Mouse (Mus musculus) hindbrain, postnatal 0 days (tissue): Measurements from ENCODE around the gene Actr6. TPM values are rescaled to one million over a fixed set of nuclear protein-coding genes. Genes with fewer than 3 reads are reported as not detected.

Experiments used
- ATAC-seq: fragments of 200-750 bp; cut with Nextera tagmentation; 2 replicates; pipeline ENCODE4 v1.8.0; 2017; ENCODE audit warnings: mild to moderate bottlenecking, moderate TSS enrichment, moderate library complexity
- DNase-seq: peaks from one replicate; pipeline ENCODE4 v3.0.0-alpha.2; 2015; ENCODE audit warnings: low spot score
- H3K27ac ChIP-seq: fragments of 300-500 bp; sonication (generic); 2 replicates; pipeline ENCODE4 v1.5.1; 2014; ENCODE audit warnings: mild to moderate bottlenecking
- H3K27me3 ChIP-seq: fragments of 300-500 bp; sonication (generic); 2 replicates; pipeline ENCODE4 v1.6.1; 2014; ENCODE audit warnings: low read length, mixed read lengths; ENCODE audit not compliant: insufficient read depth
- H3K36me3 ChIP-seq: fragments of 300-500 bp; sonication (generic); 2 replicates; pipeline ENCODE4 v1.6.1; 2014; ENCODE audit warnings: low read length, mixed read lengths; ENCODE audit not compliant: insufficient read depth
- H3K4me1 ChIP-seq: fragments of 300-500 bp; sonication (generic); 2 replicates; pipeline ENCODE4 v1.6.1; 2014; ENCODE audit warnings: antibody characterized with exemption, low read length, mixed read lengths; ENCODE audit not compliant: insufficient read depth
- H3K4me2 ChIP-seq: fragments of 300-500 bp; sonication (generic); 2 replicates; pipeline ENCODE4 v1.6.1; 2014; ENCODE audit warnings: low read depth, mild to moderate bottlenecking, low read length, moderate library complexity, mixed read lengths
- H3K4me3 ChIP-seq: fragments of 300-500 bp; sonication (generic); 2 replicates; pipeline ENCODE4 v1.5.1; 2014; ENCODE audit warnings: low read length
- H3K9ac ChIP-seq: fragments of 300-500 bp; sonication (generic); replicated peaks from 2 replicates; pipeline ENCODE4 v1.6.1; 2014; ENCODE audit warnings: mild to moderate bottlenecking, low read length, moderate library complexity, mixed read lengths
- H3K9me3 ChIP-seq: fragments of 300-500 bp; sonication (generic); 2 replicates; pipeline ENCODE4 v1.6.1; 2016; ENCODE audit warnings: low read length, mixed read lengths
- CTCF ChIP-seq: IDR thresholded peaks from 2 replicates; pipeline ENCODE4 v1.5.1; 2016; ENCODE audit warnings: antibody characterized with exemption, control low read depth, low read depth
- WGBS: fragments of 180-500 bp; shearing (Covaris S2); extraction: QIAGEN DNeasy Blood & Tissue Kit; methylation state at CpG from one replicate; pipeline ENCODE4 v1.1.7; 2014; 5-methylcytosine and 5-hydroxymethylcytosine counted together
- polyA plus RNA-seq: library from polyadenylated mRNA; unstranded; fragments of >200 nt; fragmentation: Nextera tagmentation; extraction: Ambion mirVana; gene quantifications from 2 replicates; pipeline ENCODE4 v1.2.1, GENCODE M21; 2015
- total RNA-seq: library from RNA; depleted of rRNA; stranded (reverse); fragments of >200 nt; gene quantifications from 2 replicates; pipeline ENCODE4 v1.2.3, GENCODE M21; 2014

The Actr6 gene
- total and polyA plus RNA-seq, 2 experiments from 2014 or later, result 19.0 to 53.6 TPM

DNA sequence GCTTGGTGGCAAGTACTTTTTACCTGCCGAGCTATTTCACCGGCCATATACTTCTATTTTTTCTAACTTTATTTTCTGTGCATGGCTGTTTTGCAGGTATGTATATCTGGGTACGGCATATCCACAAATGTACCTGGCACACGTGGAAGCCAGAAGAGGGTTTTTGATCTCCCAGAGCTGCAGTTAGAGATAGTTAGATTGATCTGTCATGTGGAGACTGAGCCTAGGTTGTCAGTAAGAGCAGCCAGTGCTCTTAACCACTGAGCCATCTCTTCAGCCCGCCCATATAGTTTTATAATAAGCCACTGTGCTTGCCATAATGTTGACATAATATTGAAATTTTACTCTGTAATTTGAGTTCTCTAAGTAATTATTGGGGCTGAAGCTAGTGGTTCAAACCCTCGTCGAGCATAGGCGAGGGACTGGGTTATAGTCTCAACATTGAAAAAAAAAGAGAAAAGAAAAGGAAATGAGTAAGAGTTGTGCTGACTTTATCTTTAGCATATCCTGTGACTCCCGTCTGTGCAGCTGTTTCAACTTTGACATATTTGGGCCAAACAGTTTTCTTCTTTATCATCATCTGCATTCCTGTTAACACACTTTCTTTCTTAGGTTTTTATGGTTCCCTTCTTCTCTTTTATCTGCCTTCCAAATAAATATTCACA lies 32.5 kb upstream of the Actr6 start:
- no peaks in the 10 kb centered on the region for H3K36me3 ChIP-seq
- no peak overlapping the region for H3K4me2 ChIP-seq
- no peaks in the 10 kb centered on the region for H3K9me3 ChIP-seq
- no peak for TF ChIP-seq CTCF
- H3K4me1 ChIP-seq, result no peaks in the 10 kb centered on the region
- ATAC-seq, result no peak
- no peak overlapping the region for H3K4me3 ChIP-seq
- no peak overlapping the region for H3K9ac ChIP-seq
- no peak overlapping the region for H3K27ac ChIP-seq
- no peak for DNase-seq
- no peaks in the 10 kb centered on the region for H3K27me3 ChIP-seq
- WGBS, result 89% methylated on average over 9 of the region's 9 CpGs

DNA sequence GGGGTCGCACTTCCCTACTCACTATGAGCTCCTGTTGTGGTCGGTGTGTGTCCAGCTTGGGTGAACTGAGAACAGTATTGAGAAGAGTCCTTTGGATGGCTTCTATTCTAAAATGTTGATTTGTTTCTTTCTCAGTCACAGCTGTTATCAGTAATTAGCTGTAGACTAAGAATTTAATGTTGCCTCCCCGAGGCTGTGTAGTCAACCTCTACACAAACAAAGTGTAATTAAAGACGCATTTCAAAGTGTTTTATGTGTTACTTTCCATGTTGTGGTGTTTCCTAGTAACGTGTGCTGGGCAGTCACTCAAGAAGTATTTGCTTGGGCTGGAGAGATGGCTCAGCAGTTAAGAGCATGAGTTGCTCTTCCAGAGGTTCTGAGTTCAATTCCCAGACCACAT lies 28.7 kb upstream of the Actr6 start:
- no peak overlapping the region for H3K27ac ChIP-seq
- no peak for DNase-seq
- no peaks in the 10 kb centered on the region for H3K4me1 ChIP-seq
- no peaks in the 10 kb centered on the region for H3K27me3 ChIP-seq
- no peak overlapping the region for H3K4me2 ChIP-seq
- no peak overlapping the region for H3K4me3 ChIP-seq
- TF ChIP-seq CTCF, result no peak
- H3K9ac ChIP-seq, result no peak overlapping the region
- ATAC-seq, result no peak
- H3K36me3 ChIP-seq, result no peaks in the 10 kb centered on the region
- WGBS, result 82% methylated on average over 5 of the region's 5 CpGs
- H3K9me3 ChIP-seq, result no peaks in the 10 kb centered on the region

DNA sequence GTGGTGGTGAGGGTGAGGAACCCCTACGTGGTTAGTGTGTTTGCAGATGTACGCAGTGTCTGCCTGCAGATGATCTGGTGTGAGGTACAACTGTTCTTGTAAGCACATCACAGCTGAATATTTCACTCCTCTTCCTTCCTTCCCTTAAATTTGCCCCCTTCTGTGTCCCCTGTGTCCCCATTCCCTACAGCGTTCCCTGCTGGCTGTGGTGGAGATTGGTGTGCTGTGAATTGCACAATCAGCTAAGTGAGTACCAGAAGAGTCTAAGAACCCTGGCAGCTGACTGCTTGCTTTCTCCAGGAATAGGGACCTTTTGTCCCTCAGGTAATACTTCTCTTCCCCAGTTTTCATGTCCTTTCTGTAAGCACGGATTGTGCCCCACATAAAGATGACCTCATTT lies 23.1 kb upstream of the Actr6 start:
- Histone ChIP-seq H3K4me2 (no peak overlapping the region), H3K27ac (no peak overlapping the region), H3K9ac (no peak overlapping the region), H3K27me3 (no peaks in the 10 kb centered on the region), H3K9me3 (no peaks in the 10 kb centered on the region), H3K36me3 (no peaks in the 10 kb centered on the region), H3K4me3 (no peak overlapping the region), H3K4me1 (no peaks in the 10 kb centered on the region)
- ATAC-seq (no peak), DNase-seq (no peak)
- no peak for TF ChIP-seq CTCF
- 95% methylated on average over 4 of the region's 4 CpGs for WGBS

DNA sequence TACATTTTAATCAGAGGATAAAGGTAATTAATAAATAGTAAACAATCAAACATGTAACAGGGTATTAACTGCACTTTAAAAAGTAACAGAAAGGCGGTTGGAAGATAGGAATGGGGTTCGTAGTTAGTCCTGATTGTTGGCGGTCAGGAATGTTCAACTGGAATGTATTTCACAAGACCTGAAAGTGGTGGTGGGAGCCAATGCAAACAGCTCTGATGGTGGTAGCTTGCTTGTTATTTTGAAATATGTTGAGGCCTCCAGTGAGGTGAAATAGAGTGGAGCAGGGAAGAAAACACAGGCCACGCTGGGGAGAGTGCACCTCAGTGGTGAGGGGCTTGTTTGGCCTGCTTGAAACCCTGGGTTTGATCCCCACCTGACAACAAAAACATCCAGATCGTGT lies 19.0 kb upstream of the Actr6 start:
- no peak overlapping the region for H3K27ac ChIP-seq
- H3K4me3 ChIP-seq, result no peak overlapping the region
- ATAC-seq, result no peak
- WGBS, result 89% methylated on average over 5 of the region's 5 CpGs
- DNase-seq, result no peak
- no peaks in the 10 kb centered on the region for H3K36me3 ChIP-seq
- H3K4me2 ChIP-seq, result no peak overlapping the region
- no peaks in the 10 kb centered on the region for H3K9me3 ChIP-seq
- no peak overlapping the region for H3K9ac ChIP-seq
- no peaks in the 10 kb centered on the region for H3K27me3 ChIP-seq
- 0 out of 2 replicates have a peak, but pooled peaks cover 4% of the 10 kb centered on the region for H3K4me1 ChIP-seq
- TF ChIP-seq CTCF, result no peak

DNA sequence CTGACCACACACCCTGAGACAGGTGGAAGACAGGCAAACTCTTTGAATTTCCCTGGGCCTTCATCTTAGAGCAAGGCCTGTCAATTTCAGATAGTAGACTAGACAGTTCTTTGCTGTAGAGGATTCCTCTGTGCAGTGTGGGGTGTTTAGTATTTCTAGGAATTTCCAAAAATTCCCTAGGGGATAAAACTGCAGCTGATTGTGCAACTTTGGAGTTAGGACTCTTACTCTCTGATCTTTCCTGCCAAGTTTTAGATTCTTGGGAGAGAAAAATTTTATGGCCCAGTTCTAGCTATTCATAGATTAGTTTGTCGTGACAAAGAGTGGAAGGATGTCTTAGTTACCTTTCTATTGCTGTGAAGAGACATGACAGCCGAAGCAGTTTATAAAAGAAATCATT lies 16.5 kb upstream of the Actr6 start:
- no peaks in the 10 kb centered on the region for H3K27me3 ChIP-seq
- H3K4me2 ChIP-seq, result no peak overlapping the region
- H3K36me3 ChIP-seq, result no peaks in the 10 kb centered on the region
- ATAC-seq, result no peak
- no peaks in the 10 kb centered on the region for H3K9me3 ChIP-seq
- WGBS, result 84% methylated on average over 2 of the region's 2 CpGs
- H3K4me1 ChIP-seq, result 0 out of 2 replicates have a peak, but pooled peaks cover 4% of the 10 kb centered on the region
- no peak overlapping the region for H3K9ac ChIP-seq
- no peak for DNase-seq
- H3K27ac ChIP-seq, result no peak overlapping the region
- no peak overlapping the region for H3K4me3 ChIP-seq
- no peak for TF ChIP-seq CTCF

DNA sequence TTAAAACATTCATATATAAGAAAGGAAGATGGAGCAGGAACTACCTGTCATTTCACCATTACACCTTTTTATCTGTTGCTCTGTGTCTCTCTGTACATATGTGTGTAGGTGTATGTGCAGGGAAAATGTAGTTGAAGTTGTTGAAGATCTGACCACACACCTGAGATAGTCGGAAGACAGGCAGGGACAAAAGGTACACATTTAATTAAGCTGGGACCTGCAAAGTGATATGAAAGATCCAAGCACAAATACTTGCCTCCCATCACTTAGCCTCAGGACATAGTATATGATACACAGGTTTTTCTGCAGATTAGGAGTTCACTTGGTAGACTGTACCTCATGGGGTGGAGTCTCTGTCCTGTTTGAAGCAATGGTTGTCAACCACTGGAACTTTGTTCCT lies 15.8 kb upstream of the Actr6 start:
- no peaks in the 10 kb centered on the region for H3K36me3 ChIP-seq
- ATAC-seq (no peak), DNase-seq (no peak)
- TF ChIP-seq CTCF, result no peak
- H3K9ac ChIP-seq, result no peak overlapping the region
- H3K4me2 ChIP-seq, result no peak overlapping the region
- 0 out of 2 replicates have a peak, but pooled peaks cover 4% of the 10 kb centered on the region for H3K4me1 ChIP-seq
- no peaks in the 10 kb centered on the region for H3K9me3 ChIP-seq
- H3K4me3 ChIP-seq, result no peak overlapping the region
- 79% methylated on average over 1 of the region's 1 CpGs for WGBS
- H3K27me3 ChIP-seq, result no peaks in the 10 kb centered on the region
- no peak overlapping the region for H3K27ac ChIP-seq

DNA sequence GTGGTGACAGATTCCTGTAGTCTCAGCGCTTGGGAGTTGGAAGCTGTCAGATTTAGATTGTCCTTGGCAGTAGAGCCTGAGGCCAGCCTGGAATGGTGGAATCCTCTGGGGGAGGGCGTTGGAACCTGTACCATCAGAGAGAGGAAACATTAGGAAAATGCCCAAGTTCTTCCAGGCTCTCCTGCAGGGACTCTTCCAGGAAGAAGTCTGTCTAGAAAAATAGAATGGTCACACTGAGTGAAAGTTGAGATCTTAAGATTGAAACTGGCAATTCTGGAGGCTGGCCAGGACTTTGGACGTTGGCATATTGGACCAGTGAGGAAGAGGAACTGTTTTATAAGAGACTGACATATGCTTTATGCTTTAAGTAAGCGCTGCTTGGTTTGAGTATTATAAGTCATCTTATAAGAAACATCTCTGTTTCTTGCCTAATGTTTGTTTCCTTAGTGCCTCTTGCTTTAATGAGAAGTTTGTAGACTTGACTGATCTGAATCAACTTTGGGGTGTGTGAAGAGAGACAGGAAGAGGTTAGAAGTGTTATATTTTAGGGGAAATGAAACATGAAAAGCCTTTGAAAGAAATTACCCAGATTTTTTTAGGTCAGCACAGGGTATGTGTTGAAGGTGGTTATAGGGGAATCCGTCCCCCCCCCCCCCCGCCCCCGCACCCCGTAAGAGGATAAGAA lies 15.3 kb upstream of the Actr6 start:
- no peaks in the 10 kb centered on the region for H3K27me3 ChIP-seq
- H3K9ac ChIP-seq, result no peak overlapping the region
- no peak for TF ChIP-seq CTCF
- H3K4me2 ChIP-seq, result no peak overlapping the region
- DNase-seq (no peak), ATAC-seq (no peak)
- no peaks in the 10 kb centered on the region for H3K36me3 ChIP-seq
- 0 out of 2 replicates have a peak, but pooled peaks cover 4% of the 10 kb centered on the region for H3K4me1 ChIP-seq
- H3K27ac ChIP-seq, result no peak overlapping the region
- H3K4me3 ChIP-seq, result no peak overlapping the region
- 85% methylated on average over 8 of the region's 8 CpGs for whole genome bisulfite sequencing
- H3K9me3 ChIP-seq, result no peaks in the 10 kb centered on the region
